Comparison of ENCODE assay signal across 8 mouse cellular contexts in genomic region chr6:146530769-146531168, GRCm38 (mm10). TPM values are rescaled to one million over a fixed set of nuclear protein-coding genes. Genes with fewer than 3 reads are reported as not detected.
DNase-seq lines count a peak whose midpoint lies in the region; ATAC-seq lines count a peak whose summit lies in the region.

No protein-coding gene starts in this region.

- H3K27me3 ChIP-seq in limb, embryonic 11.5 days (ENCODE audit: control insufficient read depth, insufficient read depth, low read length) = 0 out of 2 replicates have a peak, but pooled peaks cover 2% of the 10 kb centered on the region
- no peaks in the 10 kb centered on the region for H3K27me3 ChIP-seq in stomach, embryonic 15.5 days (replicated peaks)
- H3K27me3 ChIP-seq in forebrain, embryonic 14.5 days (replicated peaks; ENCODE audit: control insufficient read depth, insufficient read depth, low read length) = no peaks in the 10 kb centered on the region
- H3K27me3 ChIP-seq in midbrain, embryonic 16.5 days (ENCODE audit: control insufficient read depth, insufficient read depth, low read depth, low read length) = no peaks in the 10 kb centered on the region

- 16% methylated on average over 5 of the region's 5 CpGs for WGBS in limb, embryonic 11.5 days
- 25% methylated on average over 5 of the region's 5 CpGs for WGBS in stomach, embryonic 15.5 days
- 89% methylated on average over 5 of the region's 5 CpGs for WGBS in forebrain, embryonic 14.5 days
- WGBS in midbrain, embryonic 16.5 days = 87% methylated on average over 5 of the region's 5 CpGs

- intact Hi-C loops in heart, postnatal 25 days (cut with DNase I) = no loop called here
- intact Hi-C loops in left cerebral cortex, postnatal 14 days (cut with DNase I) = no loop called here

- H3K4me3 ChIP-seq in limb, embryonic 11.5 days (ENCODE audit: low read depth, low read length) = no peak overlapping the region
- H3K4me3 ChIP-seq in stomach, embryonic 15.5 days (replicated peaks) = no peak overlapping the region
- H3K4me3 ChIP-seq in forebrain, embryonic 14.5 days (ENCODE audit: low read depth, low read length) = no peak overlapping the region
- H3K4me3 ChIP-seq in midbrain, embryonic 16.5 days (ENCODE audit: low read depth, low read length) = no peak overlapping the region

- peak; percentile 18 for DNase-seq in adrenal gland, adult 2 months
- DNase-seq in adrenal gland, adult 8-10 months = no peak
- peak; percentile 14 for DNase-seq in heart, postnatal 25 days (ENCODE audit: low spot score)
- DNase-seq in limb, embryonic 11.5 days (ENCODE audit: low spot score) = peak; percentile 25
- DNase-seq in forebrain, embryonic 14.5 days (ENCODE audit: low spot score) = no peak
- DNase-seq in left cerebral cortex, postnatal 14 days (ENCODE audit: low spot score in 2 of 2) = no peak

- H3K36me3 ChIP-seq in limb, embryonic 11.5 days (ENCODE audit: control insufficient read depth, insufficient read depth, low read length) = no peaks in the 10 kb centered on the region
- H3K36me3 ChIP-seq in stomach, embryonic 15.5 days = no peaks in the 10 kb centered on the region
- no peaks in the 10 kb centered on the region for H3K36me3 ChIP-seq in forebrain, embryonic 14.5 days (ENCODE audit: control insufficient read depth, insufficient read depth, low read length)
- no peaks in the 10 kb centered on the region for H3K36me3 ChIP-seq in midbrain, embryonic 16.5 days (ENCODE audit: control insufficient read depth, insufficient read depth, low read length)

- H3K4me2 ChIP-seq in limb, embryonic 11.5 days (ENCODE audit: low read depth, severe bottlenecking) = no peak overlapping the region
- no peak overlapping the region for H3K4me2 ChIP-seq in stomach, embryonic 15.5 days
- H3K4me2 ChIP-seq in forebrain, embryonic 14.5 days (ENCODE audit: low read length) = no peak overlapping the region
- H3K4me2 ChIP-seq in midbrain, embryonic 16.5 days (ENCODE audit: low read length) = no peak overlapping the region

- no peak for ATAC-seq in limb, embryonic 11.5 days (ENCODE audit: insufficient number of reproducible peaks, low FRiP score, low TSS enrichment, low read depth)
- peak; percentile 70; the same call in 1 of the 2 replicates for ATAC-seq in stomach, embryonic 15.5 days (ENCODE audit: insufficient read depth, low FRiP score, low read depth)
- no peak for ATAC-seq in forebrain, embryonic 14.5 days
- ATAC-seq in midbrain, embryonic 16.5 days = no peak

- H3K27ac ChIP-seq in limb, embryonic 11.5 days (replicated peaks; ENCODE audit: low read depth, low read length) = no peak overlapping the region
- H3K27ac ChIP-seq in stomach, embryonic 15.5 days = no peak overlapping the region
- H3K27ac ChIP-seq in forebrain, embryonic 14.5 days (ENCODE audit: low read depth, low read length) = no peak overlapping the region
- no peak overlapping the region for H3K27ac ChIP-seq in midbrain, embryonic 16.5 days (ENCODE audit: low read length)

- no peaks in the 10 kb centered on the region for H3K9me3 ChIP-seq in limb, embryonic 11.5 days (ENCODE audit: control insufficient read depth, low read length)
- no peaks in the 10 kb centered on the region for H3K9me3 ChIP-seq in stomach, embryonic 15.5 days
- no peaks in the 10 kb centered on the region for H3K9me3 ChIP-seq in forebrain, embryonic 14.5 days (replicated peaks; ENCODE audit: control insufficient read depth, low read length)
- no peaks in the 10 kb centered on the region for H3K9me3 ChIP-seq in midbrain, embryonic 16.5 days (replicated peaks; ENCODE audit: control insufficient read depth, low read length, poor library complexity, severe bottlenecking)

- peaks cover 5% of the 10 kb centered on the region; the same call in 1 of the 2 replicates for H3K4me1 ChIP-seq in limb, embryonic 11.5 days (ENCODE audit: control insufficient read depth, insufficient read depth, low read length)
- H3K4me1 ChIP-seq in stomach, embryonic 15.5 days = peaks cover 3% of the 10 kb centered on the region; the same call in 1 of the 2 replicates
- no peaks in the 10 kb centered on the region for H3K4me1 ChIP-seq in forebrain, embryonic 14.5 days (ENCODE audit: control insufficient read depth, insufficient read depth, low read length)
- H3K4me1 ChIP-seq in midbrain, embryonic 16.5 days (ENCODE audit: control insufficient read depth, insufficient read depth, low read length) = no peaks in the 10 kb centered on the region

- H3K9ac ChIP-seq in limb, embryonic 11.5 days (ENCODE audit: low read length) = no peak overlapping the region
- H3K9ac ChIP-seq in stomach, embryonic 15.5 days = no peak overlapping the region
- H3K9ac ChIP-seq in forebrain, embryonic 14.5 days (ENCODE audit: low read length) = no peak overlapping the region
- H3K9ac ChIP-seq in midbrain, embryonic 16.5 days (ENCODE audit: low read depth, low read length) = no peak overlapping the region

RNA-seq across cellular contexts. Expression of gene Itpr2, which starts 28.7 kb away (rescaled TPM):
- total RNA-seq in adrenal gland, adult 2 months (2021) = 10 to 100 TPM; 32.2 to 36.1 TPM
- polyA plus RNA-seq in adrenal gland, adult 2 months (2012; rRNA removed) = 9.4 and 17.3 TPM in 2 replicates
- total RNA-seq in adrenal gland, adult 8-10 months (2022) = 10 to 100 TPM; 40.3 to 45.9 (median 42.7) TPM
- total RNA-seq in heart, postnatal 25 days (2021) = 10 to 100 TPM; 23.6 to 24.9 TPM
- 5.7 and 6.4 TPM in 2 replicates for polyA plus RNA-seq in limb, embryonic 11.5 days (2014; fragmentation: Nextera tagmentation; extraction: Ambion mirVana)
- polyA plus RNA-seq in stomach, embryonic 15.5 days (2015; fragmentation: Nextera tagmentation; extraction: Ambion mirVana) = 12.2 and 15.8 TPM in 2 replicates
- polyA plus RNA-seq in forebrain, embryonic 14.5 days (2014; fragmentation: Nextera tagmentation; extraction: Ambion mirVana) = 2.4 and 4.5 TPM in 2 replicates
- 10 to 100 TPM; 19.2 to 20.8 TPM for total RNA-seq in left cerebral cortex, postnatal 14 days (2021)
- 6.9 and 9.0 TPM in 2 replicates for polyA plus RNA-seq in midbrain, embryonic 16.5 days (2015; fragmentation: Nextera tagmentation; extraction: Ambion mirVana)

RNA-seq across cellular contexts. Expression of gene Fgfr1op2, which starts 46.2 kb away (rescaled TPM):
- 100 to 1,000 TPM; 108 to 137 TPM for total RNA-seq in adrenal gland, adult 2 months (2021)
- polyA plus RNA-seq in adrenal gland, adult 2 months (2012; rRNA removed) = 172 and 185 TPM in 2 replicates
- 100 to 1,000 TPM in 3 of 4 experiments, 10 to 100 TPM in 1; 96.5 to 112 (median 105) TPM for total RNA-seq in adrenal gland, adult 8-10 months (2022)
- 10 to 100 TPM; 65.2 to 67.2 TPM for total RNA-seq in heart, postnatal 25 days (2021)
- 92.1 and 95.1 TPM in 2 replicates for polyA plus RNA-seq in limb, embryonic 11.5 days (2014; fragmentation: Nextera tagmentation; extraction: Ambion mirVana)
- 98.5 and 101 TPM in 2 replicates for polyA plus RNA-seq in stomach, embryonic 15.5 days (2015; fragmentation: Nextera tagmentation; extraction: Ambion mirVana)
- polyA plus RNA-seq in forebrain, embryonic 14.5 days (2014; fragmentation: Nextera tagmentation; extraction: Ambion mirVana) = 56.1 TPM in 2 replicates
- total RNA-seq in left cerebral cortex, postnatal 14 days (2021) = 10 to 100 TPM; 71.7 to 79.8 TPM
- polyA plus RNA-seq in midbrain, embryonic 16.5 days (2015; fragmentation: Nextera tagmentation; extraction: Ambion mirVana) = 37.9 and 39.6 TPM in 2 replicates

RNA-seq across cellular contexts. Expression of gene Ints13, which starts 46.9 kb away (rescaled TPM):
- total RNA-seq in adrenal gland, adult 2 months (2021) = 10 to 100 TPM; 31.3 to 34.3 TPM
- 8.5 and 8.9 TPM in 2 replicates for polyA plus RNA-seq in adrenal gland, adult 2 months (2012; rRNA removed)
- total RNA-seq in adrenal gland, adult 8-10 months (2022) = 10 to 100 TPM; 30.0 to 55.3 (median 40.2) TPM
- total RNA-seq in heart, postnatal 25 days (2021) = 10 to 100 TPM; 20.7 to 21.3 TPM
- 98.5 and 100 TPM in 2 replicates for polyA plus RNA-seq in limb, embryonic 11.5 days (2014; fragmentation: Nextera tagmentation; extraction: Ambion mirVana)
- polyA plus RNA-seq in stomach, embryonic 15.5 days (2015; fragmentation: Nextera tagmentation; extraction: Ambion mirVana) = 53.8 and 64.5 TPM in 2 replicates
- 52.9 and 62.2 TPM in 2 replicates for polyA plus RNA-seq in forebrain, embryonic 14.5 days (2014; fragmentation: Nextera tagmentation; extraction: Ambion mirVana)
- total RNA-seq in left cerebral cortex, postnatal 14 days (2021) = 10 to 100 TPM; 29.3 to 40.7 TPM
- polyA plus RNA-seq in midbrain, embryonic 16.5 days (2015; fragmentation: Nextera tagmentation; extraction: Ambion mirVana) = 40.3 and 53.9 TPM in 2 replicates

Comparison
In these comparisons a context has a peak if more than half of its experiments do, and no peak if none do; other contexts are left out.
1. DNase-seq: peak in adrenal gland, adult 2 months (single experiment), heart, postnatal 25 days (single experiment) and limb, embryonic 11.5 days (single experiment); none in adrenal gland, adult 8-10 months (single experiment), forebrain, embryonic 14.5 days (single experiment) and left cerebral cortex, postnatal 14 days (0 of 2).